Mouse (Mus musculus): ENCODE results near the gene Tceal7. TPM values are rescaled to one million over a fixed set of nuclear protein-coding genes. Genes with fewer than 3 reads are reported as not detected.
A peak's percentile ranks its signal among the peaks of the same experiment; 100 is the strongest.
"Not testable (repeated sequence)": the region's sequence is repeated elsewhere in the genome, so short reads cannot be mapped to it uniquely, and the experiment has no call there.

Gene Tceal7
- polyA plus RNA-seq, 1 experiment from 2014 or later, result 0.95 TPM

DNA sequence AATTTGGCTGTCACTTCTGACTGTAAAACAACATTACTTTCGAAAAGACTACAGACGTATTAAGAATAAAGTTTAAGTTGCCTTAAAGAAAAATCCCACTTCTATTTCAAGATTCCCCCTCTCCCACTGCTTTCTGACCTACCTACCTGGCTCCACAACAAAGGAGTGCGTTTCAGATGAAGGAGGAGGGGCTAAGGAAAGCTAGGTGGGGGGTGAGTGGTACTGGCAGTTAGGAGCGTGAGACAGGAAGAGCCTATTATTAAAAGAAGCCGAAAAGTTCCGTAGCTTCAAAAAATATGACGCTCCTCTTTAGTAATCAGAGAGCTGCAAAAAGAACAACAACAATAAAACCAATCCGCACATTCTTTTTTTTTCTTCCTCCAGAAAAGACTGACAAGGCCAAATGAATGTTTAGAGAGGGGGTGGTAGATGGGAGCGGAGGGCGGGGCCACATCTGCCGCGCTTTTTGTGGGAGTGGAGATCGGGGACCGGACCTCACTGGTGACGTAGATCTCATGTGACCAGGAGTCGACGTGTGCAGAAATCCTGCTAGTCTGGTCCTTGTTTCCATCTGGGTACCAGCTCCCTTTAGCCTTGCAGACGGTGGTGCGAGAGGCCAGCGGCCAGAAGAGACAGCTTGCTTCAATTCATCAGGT is 30.1 kb downstream of the Tceal7 start, which contains the start of gene Tceal9:
Gene Tceal9 (plus strand): TSS at position 506 of the 656 bp plus-strand sequence.
- Histone ChIP-seq H3K4me3 (ENCODE audit: low read length) (peak within 1 kb of the TSS; percentile 63), H3K4me2 (ENCODE audit: low read depth, low read length) (peak within 1 kb of the TSS; percentile 46), H3K27ac (ENCODE audit: low read length) (peak within 1 kb of the TSS; percentile 77), H3K36me3 (ENCODE audit: control insufficient read depth, insufficient read depth, low read length) (no peaks in the 10 kb centered on the region), H3K4me1 (ENCODE audit: control insufficient read depth, insufficient read depth, low read length) (no peaks in the 10 kb centered on the region), H3K9ac (ENCODE audit: low read depth, low read length) (peak within 1 kb of the TSS; percentile 73), H3K9me3 (ENCODE audit: control insufficient read depth, low read length) (no peaks in the 10 kb centered on the region), H3K27me3 (replicated peaks; ENCODE audit: control insufficient read depth, insufficient read depth, low read length) (no peaks in the 10 kb centered on the region)
- WGBS, result 27% methylated on average over 20 of the region's 20 CpGs
- peak; percentile 92 for ATAC-seq

DNA sequence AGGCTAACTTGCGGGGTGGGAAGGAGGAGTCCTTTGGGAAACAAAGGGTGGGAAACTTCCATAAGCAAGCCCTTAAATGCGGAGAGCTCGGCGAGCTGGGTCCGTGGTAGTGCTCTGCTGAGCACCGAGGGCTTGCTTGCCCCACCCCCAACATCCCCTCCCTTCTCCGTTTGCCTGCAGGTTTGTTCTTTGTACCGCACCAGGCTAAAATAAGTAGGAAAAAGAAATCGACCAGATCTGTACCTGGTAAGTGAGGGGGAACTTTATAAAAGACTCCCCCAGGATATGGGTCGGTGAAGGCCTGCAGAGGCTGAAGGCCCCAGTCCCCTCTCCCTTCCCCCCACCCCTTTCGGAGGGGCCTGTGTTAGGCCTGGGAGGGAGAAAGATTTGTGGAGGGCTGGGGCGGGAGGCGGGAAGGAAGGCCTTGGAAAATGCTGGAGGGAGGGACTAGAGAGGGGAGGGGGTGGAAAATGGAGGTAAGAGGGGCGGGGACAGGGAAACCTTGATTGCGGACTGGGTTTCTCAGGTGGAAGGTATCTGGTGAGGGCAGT is 31.0 kb downstream of the Tceal7 start:
- H3K4me3 ChIP-seq (ENCODE audit: low read length), result peak overlapping the region; percentile 63
- peak overlapping the region; percentile 73 for H3K9ac ChIP-seq (ENCODE audit: low read depth, low read length)
- peak; percentile 82 for ATAC-seq
- 22% methylated on average over 15 of the region's 15 CpGs for WGBS
- no peaks in the 10 kb centered on the region for H3K27me3 ChIP-seq (replicated peaks; ENCODE audit: control insufficient read depth, insufficient read depth, low read length)
- H3K4me1 ChIP-seq (ENCODE audit: control insufficient read depth, insufficient read depth, low read length), result no peaks in the 10 kb centered on the region
- peak overlapping the region; percentile 46; the same call in 1 of the 2 replicates for H3K4me2 ChIP-seq (ENCODE audit: low read depth, low read length)
- H3K9me3 ChIP-seq (ENCODE audit: control insufficient read depth, low read length), result no peaks in the 10 kb centered on the region
- H3K27ac ChIP-seq (ENCODE audit: low read length), result peak overlapping the region; percentile 77
- H3K36me3 ChIP-seq (ENCODE audit: control insufficient read depth, insufficient read depth, low read length), result no peaks in the 10 kb centered on the region

DNA sequence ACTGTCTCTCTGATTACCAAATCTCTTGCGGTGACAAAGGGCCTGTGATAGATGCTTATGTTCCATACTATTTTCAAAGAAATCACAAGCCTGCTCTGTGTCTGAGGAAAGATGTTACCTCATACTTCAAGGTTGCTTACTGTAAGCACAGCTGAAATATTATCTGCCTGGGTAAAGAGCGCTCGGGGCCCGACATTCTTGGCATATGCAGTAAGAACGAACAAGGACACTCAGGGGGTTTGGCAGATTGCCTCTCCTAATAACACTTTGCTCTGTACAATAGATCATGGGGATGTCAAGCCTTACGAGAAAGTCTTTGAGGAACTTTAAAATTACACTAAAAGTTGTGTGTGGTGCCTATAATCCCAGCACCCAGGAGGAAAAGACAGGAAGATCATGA is 34.2 kb downstream of the Tceal7 start:
- Histone ChIP-seq H3K36me3 (ENCODE audit: control insufficient read depth, insufficient read depth, low read length) (no peaks in the 10 kb centered on the region), H3K4me3 (ENCODE audit: low read length) (no peak overlapping the region), H3K4me1 (ENCODE audit: control insufficient read depth, insufficient read depth, low read length) (no peaks in the 10 kb centered on the region), H3K27ac (ENCODE audit: low read length) (no peak overlapping the region), H3K27me3 (replicated peaks; ENCODE audit: control insufficient read depth, insufficient read depth, low read length) (no peaks in the 10 kb centered on the region), H3K4me2 (ENCODE audit: low read depth, low read length) (no peak overlapping the region), H3K9ac (ENCODE audit: low read depth, low read length) (no peak overlapping the region), H3K9me3 (ENCODE audit: control insufficient read depth, low read length) (no peaks in the 10 kb centered on the region)
- ATAC-seq, result no peak
- 40% methylated on average over 6 of the region's 6 CpGs for WGBS

DNA sequence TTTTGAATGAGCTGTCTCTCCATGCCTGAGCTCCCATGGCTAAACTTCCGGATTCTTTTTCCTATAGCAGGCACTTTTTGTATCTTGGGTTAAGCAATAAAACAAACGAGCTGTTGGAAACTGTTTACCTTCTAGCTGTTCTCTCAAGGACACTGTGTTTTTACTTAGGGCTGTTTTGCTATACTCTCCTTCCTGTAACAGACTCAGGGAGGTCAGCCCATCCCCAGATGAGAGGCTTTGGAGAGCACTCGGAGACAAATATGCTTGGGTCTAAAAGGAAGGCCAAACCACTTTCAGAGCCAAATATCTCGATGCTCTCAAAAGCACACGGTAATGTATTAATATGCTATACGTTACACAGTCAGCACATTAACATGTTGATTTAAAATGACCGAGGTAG is 35.1 kb downstream of the Tceal7 start:
- Histone ChIP-seq H3K4me3 (ENCODE audit: low read length) (no peak overlapping the region), H3K4me2 (ENCODE audit: low read depth, low read length) (no peak overlapping the region), H3K9me3 (ENCODE audit: control insufficient read depth, low read length) (no peaks in the 10 kb centered on the region), H3K36me3 (ENCODE audit: control insufficient read depth, insufficient read depth, low read length) (no peaks in the 10 kb centered on the region), H3K27ac (ENCODE audit: low read length) (no peak overlapping the region), H3K27me3 (replicated peaks; ENCODE audit: control insufficient read depth, insufficient read depth, low read length) (no peaks in the 10 kb centered on the region), H3K4me1 (ENCODE audit: control insufficient read depth, insufficient read depth, low read length) (no peaks in the 10 kb centered on the region), H3K9ac (ENCODE audit: low read depth, low read length) (no peak overlapping the region)
- ATAC-seq, result no peak
- 51% methylated on average over 7 of the region's 7 CpGs for WGBS

DNA sequence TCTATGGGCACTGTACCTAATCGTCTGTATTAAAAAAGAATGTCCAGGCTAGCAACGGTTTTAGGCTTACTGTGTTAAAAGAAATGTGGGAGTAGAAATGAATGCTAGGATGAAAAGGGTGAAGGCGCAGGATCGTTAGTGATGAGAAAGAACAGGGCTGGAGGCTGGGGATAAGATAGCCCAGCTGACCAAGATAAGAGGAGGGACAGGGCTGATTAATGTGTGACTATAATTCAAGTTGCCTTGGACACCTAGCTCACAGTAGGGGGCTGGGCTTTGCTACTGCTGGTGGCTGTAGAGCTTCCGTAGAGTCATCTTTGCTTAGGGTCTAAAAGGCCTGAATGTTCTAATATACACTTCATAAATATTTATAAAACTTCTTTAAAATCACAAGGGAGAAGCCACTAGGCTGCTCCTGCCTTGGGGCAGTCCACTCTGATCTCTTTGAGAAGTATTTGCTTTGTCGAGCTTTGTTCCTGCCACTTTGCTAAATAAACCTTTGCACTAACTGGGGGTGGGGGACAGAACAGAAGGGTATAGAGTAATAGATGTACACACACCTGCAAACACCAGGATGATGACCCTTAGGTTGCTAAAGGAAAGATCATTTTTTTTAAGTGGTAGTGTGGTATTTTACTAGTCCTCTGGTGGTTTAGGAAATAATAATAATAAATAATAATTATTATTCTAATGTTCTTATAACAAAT is 37.6 kb downstream of the Tceal7 start:
- H3K27me3 ChIP-seq (replicated peaks; ENCODE audit: control insufficient read depth, insufficient read depth, low read length), result no peaks in the 10 kb centered on the region
- H3K4me3 ChIP-seq (ENCODE audit: low read length), result no peak overlapping the region
- no peaks in the 10 kb centered on the region for H3K9me3 ChIP-seq (ENCODE audit: control insufficient read depth, low read length)
- WGBS, result 35% methylated on average over 6 of the region's 6 CpGs
- no peak overlapping the region for H3K27ac ChIP-seq (ENCODE audit: low read length)
- H3K36me3 ChIP-seq (ENCODE audit: control insufficient read depth, insufficient read depth, low read length), result no peaks in the 10 kb centered on the region
- no peak overlapping the region for H3K9ac ChIP-seq (ENCODE audit: low read depth, low read length)
- ATAC-seq, result peak; percentile 76
- no peak overlapping the region for H3K4me2 ChIP-seq (ENCODE audit: low read depth, low read length)
- H3K4me1 ChIP-seq (ENCODE audit: control insufficient read depth, insufficient read depth, low read length), result no peaks in the 10 kb centered on the region

DNA sequence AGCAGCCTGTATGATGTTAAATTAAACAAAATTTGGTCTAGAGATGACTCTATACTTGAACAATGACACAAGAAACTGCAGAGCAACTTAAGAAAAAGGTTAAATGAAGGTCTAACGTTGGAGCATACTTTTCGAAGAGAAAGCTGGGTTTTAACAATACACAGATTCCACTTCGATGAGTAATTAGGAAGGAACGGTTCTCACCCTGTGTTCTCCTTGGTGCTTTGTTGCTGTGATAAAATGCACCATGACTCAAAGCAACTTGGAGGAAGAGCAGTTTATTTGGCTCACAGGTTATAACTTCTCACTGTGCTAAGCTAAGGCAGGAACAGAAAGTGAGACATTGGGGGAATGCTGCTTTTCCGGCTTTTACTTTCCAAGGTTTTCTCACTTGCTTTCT is 53.1 kb downstream of the Tceal7 start:
- H3K4me1 ChIP-seq (ENCODE audit: control insufficient read depth, insufficient read depth, low read length), result peaks cover 3% of the 10 kb centered on the region; the same call in 1 of the 2 replicates
- no peaks in the 10 kb centered on the region for H3K27me3 ChIP-seq (replicated peaks; ENCODE audit: control insufficient read depth, insufficient read depth, low read length)
- no peak overlapping the region for H3K9ac ChIP-seq (ENCODE audit: low read depth, low read length)
- no peak overlapping the region for H3K27ac ChIP-seq (ENCODE audit: low read length)
- no peak overlapping the region for H3K4me2 ChIP-seq (ENCODE audit: low read depth, low read length)
- no peak for ATAC-seq
- H3K36me3 ChIP-seq (ENCODE audit: control insufficient read depth, insufficient read depth, low read length), result no peaks in the 10 kb centered on the region
- no peak overlapping the region for H3K4me3 ChIP-seq (ENCODE audit: low read length)
- 61% methylated on average over 5 of the region's 5 CpGs for WGBS
- H3K9me3 ChIP-seq (ENCODE audit: control insufficient read depth, low read length), result no peaks in the 10 kb centered on the region

DNA sequence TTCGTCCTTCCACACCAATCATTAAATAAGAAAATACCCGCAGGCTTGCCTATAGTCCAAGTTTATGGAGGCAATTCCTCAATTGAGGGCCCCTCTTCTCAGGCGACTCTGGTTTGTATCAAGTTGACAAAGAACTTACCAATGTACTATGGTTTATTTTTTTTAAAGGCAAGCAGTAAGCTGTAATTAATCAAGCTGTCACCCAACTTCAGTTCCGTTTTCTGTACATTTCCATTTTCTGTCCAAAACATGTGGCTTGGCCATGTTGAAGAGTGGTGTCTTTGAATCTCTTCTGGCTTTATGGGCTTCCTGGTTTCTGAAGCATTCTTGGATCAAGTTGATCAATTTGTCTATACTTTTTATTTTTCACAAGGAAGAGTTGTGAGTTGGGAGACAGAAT is 53.6 kb downstream of the Tceal7 start:
- Histone ChIP-seq H3K9me3 (ENCODE audit: control insufficient read depth, low read length) (no peaks in the 10 kb centered on the region), H3K4me2 (ENCODE audit: low read depth, low read length) (no peak overlapping the region), H3K27ac (ENCODE audit: low read length) (no peak overlapping the region), H3K36me3 (ENCODE audit: control insufficient read depth, insufficient read depth, low read length) (no peaks in the 10 kb centered on the region), H3K4me3 (ENCODE audit: low read length) (no peak overlapping the region), H3K27me3 (replicated peaks; ENCODE audit: control insufficient read depth, insufficient read depth, low read length) (no peaks in the 10 kb centered on the region), H3K4me1 (ENCODE audit: control insufficient read depth, insufficient read depth, low read length) (peaks cover 3% of the 10 kb centered on the region; the same call in 1 of the 2 replicates), H3K9ac (ENCODE audit: low read depth, low read length) (no peak overlapping the region)
- WGBS, result 60% methylated on average over 4 of the region's 4 CpGs
- no peak for ATAC-seq

DNA sequence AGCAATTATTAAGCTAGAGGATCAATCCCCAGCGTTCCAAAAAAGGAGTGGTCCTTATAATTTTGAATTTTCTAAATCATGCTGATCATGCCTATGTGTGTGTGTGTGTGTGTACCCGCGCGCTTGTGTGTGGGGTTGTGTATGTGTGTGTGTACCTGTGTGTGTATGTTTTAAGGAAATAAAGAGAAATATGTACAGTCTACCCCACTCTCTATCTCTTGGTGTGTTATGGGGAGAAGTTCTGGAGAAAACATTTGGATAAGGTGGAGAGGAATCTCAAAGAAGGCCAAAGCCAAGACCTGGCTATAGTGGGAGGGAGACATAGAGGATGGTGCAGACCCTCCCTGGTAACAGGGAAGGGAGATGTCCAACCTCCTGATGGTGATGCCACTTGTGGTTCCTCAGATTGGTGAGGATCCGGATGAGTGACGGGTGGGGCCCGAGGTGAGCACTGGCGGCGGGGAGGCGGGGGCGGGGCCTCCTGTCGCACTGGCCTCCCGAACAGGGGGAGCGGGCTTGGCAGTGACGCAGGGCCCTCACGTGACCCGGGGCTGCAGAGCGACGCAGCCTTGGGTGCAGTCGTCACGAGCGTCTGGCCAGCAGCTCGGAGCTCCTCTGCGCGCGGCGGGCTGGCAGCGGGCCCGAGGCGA is 55.3 kb downstream of the Tceal7 start, which contains the start of gene Bex3:
Gene Bex3 (plus strand): TSS at position 511 of the 650 bp plus-strand sequence.
- H3K4me2 ChIP-seq (ENCODE audit: low read depth, low read length), result peak within 1 kb of the TSS; percentile 45
- not testable (repeated sequence) for H3K4me1 ChIP-seq (ENCODE audit: control insufficient read depth, insufficient read depth, low read length); H3K27me3 ChIP-seq (replicated peaks; ENCODE audit: control insufficient read depth, insufficient read depth, low read length); H3K36me3 ChIP-seq (ENCODE audit: control insufficient read depth, insufficient read depth, low read length); H3K27ac ChIP-seq (ENCODE audit: low read length); H3K9me3 ChIP-seq (ENCODE audit: control insufficient read depth, low read length)
- peak within 1 kb of the TSS; percentile 47 for H3K4me3 ChIP-seq (ENCODE audit: low read length)
- peak within 1 kb of the TSS; percentile 63 for H3K9ac ChIP-seq (ENCODE audit: low read depth, low read length)
- WGBS, result 69% methylated on average over 4 of the region's 30 CpGs
- peak; percentile 95 for ATAC-seq

DNA sequence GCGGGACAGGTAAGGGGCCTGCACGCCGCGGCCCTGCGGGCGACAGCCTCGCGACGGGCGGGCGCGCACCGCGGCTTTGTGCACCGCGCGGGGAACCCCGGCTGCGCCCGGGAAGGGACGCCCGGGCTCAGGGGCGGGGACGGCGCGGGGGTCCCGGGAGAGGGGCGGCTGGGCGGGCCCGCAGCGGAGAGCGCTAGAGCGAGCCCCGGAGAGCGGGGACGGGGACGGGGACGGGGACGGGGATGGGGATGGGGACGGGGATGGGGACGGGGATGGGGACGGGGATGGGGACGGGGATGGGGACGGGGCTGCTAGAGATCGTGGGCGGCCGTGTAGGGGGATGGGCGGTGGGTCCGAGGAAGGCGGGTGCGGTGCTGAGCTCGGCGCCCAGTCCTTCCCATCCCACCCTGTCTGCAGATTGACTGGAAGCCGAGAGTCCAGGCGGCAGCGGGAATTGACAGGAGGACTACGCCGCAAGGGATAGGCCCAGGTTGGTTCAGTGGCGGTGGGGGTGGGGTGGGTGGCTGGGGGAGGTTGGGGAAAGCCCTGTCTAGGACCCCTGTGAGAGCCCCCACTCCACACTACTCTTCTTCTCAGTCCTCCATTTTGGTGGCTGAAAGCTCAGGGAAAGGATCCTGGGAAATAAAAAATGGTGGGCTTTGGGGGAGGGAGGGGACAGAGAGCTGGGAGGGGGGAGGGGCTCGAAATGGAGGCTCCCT is 56.0 kb downstream of the Tceal7 start:
- H3K36me3 ChIP-seq (ENCODE audit: control insufficient read depth, insufficient read depth, low read length); H3K9me3 ChIP-seq (ENCODE audit: control insufficient read depth, low read length); H3K4me1 ChIP-seq (ENCODE audit: control insufficient read depth, insufficient read depth, low read length); H3K27ac ChIP-seq (ENCODE audit: low read length); H3K27me3 ChIP-seq (replicated peaks; ENCODE audit: control insufficient read depth, insufficient read depth, low read length): not testable (repeated sequence)
- H3K9ac ChIP-seq (ENCODE audit: low read depth, low read length), result peak overlapping the region; percentile 63
- 16% methylated on average over 18 of the region's 60 CpGs for WGBS
- H3K4me2 ChIP-seq (ENCODE audit: low read depth, low read length), result peak overlapping the region; percentile 45
- ATAC-seq, result peak; percentile 57
- peak overlapping the region; percentile 47 for H3K4me3 ChIP-seq (ENCODE audit: low read length)

Measured in intestine, embryonic 16.5 days (tissue).